Mouse (Mus musculus) hematopoietic multipotent progenitor cell, adult 10-12 weeks (in vitro differentiated cells): Measurements from ENCODE around the gene Gm21411. TPM values are rescaled to one million over a fixed set of nuclear protein-coding genes. Genes with fewer than 3 reads are reported as not detected.

Experiments used
- polyA plus RNA-seq: library from polyadenylated mRNA; stranded (reverse); fragments of >175 nt; gene quantifications from 2 replicates; pipeline ENCODE4 v1.2.3, GENCODE M21; 2012; ENCODE audit warnings: low replicate concordance

Gene Gm21411
- polyA plus RNA-seq: not detected in 2 replicates

DNA sequence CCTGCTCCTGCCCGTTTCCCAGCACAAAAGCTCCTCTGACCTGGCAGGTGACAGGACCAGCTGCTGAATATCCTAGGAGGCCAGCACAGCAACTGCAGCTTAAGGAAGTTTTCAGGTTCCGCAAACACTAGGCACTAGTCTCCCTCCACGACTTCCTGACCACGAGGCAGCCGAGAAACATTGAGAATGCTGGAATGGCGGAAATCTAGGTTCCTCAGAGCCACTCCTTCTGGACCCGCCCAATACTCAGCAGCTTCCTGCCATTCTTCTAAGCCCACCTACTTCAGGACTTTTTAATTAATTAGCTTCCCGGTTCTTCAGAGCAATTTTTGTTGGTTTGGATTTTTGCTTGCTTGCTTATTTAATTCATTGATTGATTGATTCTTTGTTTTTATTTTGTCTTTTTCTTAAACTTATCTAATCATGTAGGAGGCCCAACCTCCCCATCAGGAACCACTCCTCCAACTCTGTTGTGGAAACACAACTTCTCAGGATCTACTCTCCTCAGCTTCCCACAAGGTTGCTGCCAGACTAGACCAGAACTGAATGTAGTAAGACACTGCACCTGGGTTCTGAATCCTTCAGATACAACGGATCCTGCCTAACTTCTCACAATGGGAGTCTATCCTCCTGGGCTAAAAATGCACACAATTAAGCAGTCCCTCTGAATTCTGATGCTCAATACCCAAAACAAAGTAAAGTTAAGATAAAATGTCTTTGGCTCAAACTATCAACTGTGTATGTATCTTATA is at the start of gene Gm21411:
Gene Gm21411, minus strand, starts transcription at position 205 of the 752 bp plus-strand sequence.

Other genes with a start within 250 kb of the Gm21411 start
- gene Zfp989, start 62.4 kb upstream of the Gm21411 start, polyA plus RNA-seq: not detected in 2 replicates
- gene Rex2, start 112.3 kb upstream of the Gm21411 start, polyA plus RNA-seq: not detected in 2 replicates
- 0.57 TPM in 1 of 2 replicates, not detected in the other for gene Zfp991, start 222.4 kb upstream of the Gm21411 start, polyA plus RNA-seq